Mouse (Mus musculus) heart, embryonic 14.5 days (tissue): Measurements from ENCODE around the gene Dvl3. TPM values are rescaled to one million over a fixed set of nuclear protein-coding genes. Genes with fewer than 3 reads are reported as not detected.
A peak's percentile ranks its signal among the peaks of the same experiment; 100 is the strongest.

ENCODE experiments used
- ATAC-seq: fragments of 200-750 bp; cut with Nextera tagmentation; 2 replicates; pipeline ENCODE4 v1.8.0; 2017; ENCODE audit warnings: low read depth, moderate TSS enrichment; ENCODE audit not compliant: insufficient number of reproducible peaks, insufficient read depth, low FRiP score
- H3K27ac ChIP-seq, 2 experiments: fragments of 200-500 bp in 1 of 2; fragments of 300-500 bp in 1 of 2; sonication (generic) in 1 of 2; replicated peaks in 1 of 2; 2 replicates each; pipeline ENCODE4 v1.5.1; 2012 to 2014; ENCODE audit warnings: low read depth in 2 of 2, low read length in 2 of 2, control low read depth in 1 of 2, mild to moderate bottlenecking in 1 of 2, mixed read lengths in 1 of 2; ENCODE audit not compliant: control insufficient read depth in 1 of 2, insufficient read depth in 1 of 2
- H3K27me3 ChIP-seq: fragments of 300-500 bp; sonication (generic); 2 replicates; pipeline ENCODE4 v1.6.1; 2014; ENCODE audit warnings: mild to moderate bottlenecking, low read length, control low read depth; ENCODE audit not compliant: control insufficient read depth, insufficient read depth
- H3K36me3 ChIP-seq: fragments of 300-500 bp; sonication (generic); 2 replicates; pipeline ENCODE4 v1.6.1; 2014; ENCODE audit warnings: mild to moderate bottlenecking, control low read depth, low read length, mixed read lengths; ENCODE audit not compliant: control insufficient read depth, insufficient read depth
- H3K4me1 ChIP-seq, 2 experiments: fragments of 200-500 bp in 1 of 2; fragments of 300-500 bp in 1 of 2; sonication (generic) in 1 of 2; 2 replicates each; pipeline ENCODE4 v1.6.1; 2012 to 2014; ENCODE audit warnings: low read length in 2 of 2, control low read depth in 1 of 2, mixed read lengths in 1 of 2; ENCODE audit not compliant: control insufficient read depth in 2 of 2, insufficient read depth in 2 of 2
- H3K4me2 ChIP-seq: fragments of 300-500 bp; sonication (generic); 2 replicates; pipeline ENCODE4 v1.6.1; 2014; ENCODE audit warnings: mild to moderate bottlenecking, low read length
- H3K4me3 ChIP-seq, 2 experiments: fragments of 200-500 bp in 1 of 2; fragments of 300-500 bp in 1 of 2; sonication (generic) in 1 of 2; 2 replicates each; pipeline ENCODE4 v1.5.1; 2012 to 2014; ENCODE audit warnings: low read length in 2 of 2, mild to moderate bottlenecking in 2 of 2, control low read depth in 1 of 2, low read depth in 1 of 2, moderate library complexity in 1 of 2; ENCODE audit not compliant: control insufficient read depth in 1 of 2, insufficient read depth in 1 of 2
- H3K9ac ChIP-seq: fragments of 300-500 bp; sonication (generic); 2 replicates; pipeline ENCODE4 v1.6.1; 2014; ENCODE audit warnings: mild to moderate bottlenecking, low read length
- H3K9me3 ChIP-seq: fragments of 300-500 bp; sonication (generic); 2 replicates; pipeline ENCODE4 v1.6.1; 2016; ENCODE audit warnings: low read length, control low read depth; ENCODE audit not compliant: control insufficient read depth
- WGBS: fragments of 180-500 bp; shearing (Covaris S2); extraction: QIAGEN DNeasy Blood & Tissue Kit; methylation state at CpG from one replicate; pipeline ENCODE4 v1.1.7; 2014; 5-methylcytosine and 5-hydroxymethylcytosine counted together
- polyA plus RNA-seq: library from polyadenylated mRNA; unstranded; fragments of >200 nt; fragmentation: Nextera tagmentation; extraction: Ambion mirVana; gene quantifications from 2 replicates; pipeline ENCODE4 v1.2.1, GENCODE M21; 2014

Dvl3 gene
- polyA plus RNA-seq, 1 experiment from 2014 or later, result 21.0 TPM

DNA sequence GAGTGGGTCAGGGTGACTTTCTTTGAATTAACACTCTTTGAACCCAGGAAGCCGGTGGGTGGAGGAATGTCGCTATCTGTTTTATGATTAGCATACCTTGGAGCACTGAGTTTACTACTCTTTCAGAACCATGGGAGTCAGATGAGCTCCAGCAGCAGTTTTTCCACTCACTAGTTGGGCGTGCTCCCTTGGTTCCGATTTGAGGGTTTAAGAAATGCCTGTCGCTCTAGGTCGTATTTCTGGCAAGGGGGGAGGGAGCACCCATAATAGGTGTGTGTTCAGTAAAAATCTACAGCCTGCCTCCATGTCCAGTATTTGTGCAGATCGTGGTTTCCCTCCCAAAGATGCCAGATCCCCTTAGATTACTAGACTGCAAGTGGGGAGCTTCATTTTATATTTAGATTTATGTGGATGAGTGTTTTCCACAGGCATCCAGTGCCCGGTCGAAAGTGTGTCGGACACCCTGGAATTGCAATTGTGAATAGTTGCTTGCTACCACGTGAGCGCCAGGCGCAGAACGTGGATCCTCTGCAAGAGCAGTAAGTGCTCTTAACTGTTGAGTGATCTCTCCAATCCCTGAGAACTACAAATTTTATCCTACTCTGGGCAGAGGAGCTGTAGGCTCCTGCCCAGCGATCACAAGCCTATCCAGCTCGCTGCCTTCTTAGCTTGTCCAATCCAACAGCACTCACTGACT lies 18.7 kb upstream of the Dvl3 start:
- peak; percentile 20; the same call in 1 of the 2 replicates for ATAC-seq
- Histone ChIP-seq H3K4me1 (peaks cover 5 to 8% of the 10 kb centered on the region in 2 experiments; a peak in 3 of 4 replicates), H3K27me3 (no peaks in the 10 kb centered on the region), H3K9me3 (no peaks in the 10 kb centered on the region), H3K27ac (peak overlapping the region; percentile 3 to 73; a peak in 1 of 4 replicates), H3K4me2 (peak overlapping the region; percentile 95), H3K9ac (peak overlapping the region; percentile 95), H3K36me3 (peaks cover 27% of the 10 kb centered on the region), H3K4me3 (peak overlapping the region; percentile 97 to 98)
- WGBS, result 8% methylated on average over 16 of the region's 16 CpGs

GRCm38 (mm10) chr16:20498677-20499475 lies 17.9 kb upstream of the Dvl3 start, which contains the start of gene Eif2b5:
Eif2b5 (plus strand) TSS chr16:20498817.
- Histone ChIP-seq H3K27me3 (no peaks in the 10 kb centered on the region), H3K4me2 (peak within 1 kb of the TSS; percentile 95), H3K36me3 (peaks cover 35% of the 10 kb centered on the region), H3K27ac (peak within 1 kb of the TSS; percentile 57 to 73; a peak in 3 of 4 replicates), H3K9ac (peak within 1 kb of the TSS; percentile 95), H3K4me3 (peak within 1 kb of the TSS; percentile 97 to 98), H3K9me3 (no peaks in the 10 kb centered on the region), H3K4me1 (peaks cover 5 to 8% of the 10 kb centered on the region in 2 experiments; a peak in 3 of 4 replicates)
- WGBS, result under 1% methylated on average over 41 of the region's 49 CpGs
- ATAC-seq, result peak; percentile 92

DNA sequence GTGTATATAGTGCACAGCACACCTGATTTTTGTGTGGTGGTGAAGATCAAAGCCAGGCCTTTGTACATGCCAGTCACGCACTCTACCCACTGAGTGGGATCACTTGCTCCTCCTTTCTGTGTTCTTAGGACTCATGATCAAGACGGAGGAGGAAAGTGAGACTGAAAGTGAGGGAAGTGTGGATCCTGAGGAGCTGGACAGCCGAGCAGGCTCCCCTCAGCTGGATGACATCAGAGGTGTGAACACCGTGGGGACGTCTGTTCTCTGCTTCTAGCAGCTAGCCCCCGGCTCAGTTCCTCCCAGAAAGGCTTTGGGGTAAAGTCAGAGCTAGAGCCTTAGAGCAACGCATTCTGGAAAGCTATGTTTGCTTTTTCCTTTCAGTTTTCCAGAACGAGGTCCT lies 10.8 kb upstream of the Dvl3 start:
- Histone ChIP-seq H3K9me3 (no peaks in the 10 kb centered on the region), H3K4me1 (no peaks in the 10 kb centered on the region), H3K27ac (no peak overlapping the region), H3K27me3 (no peaks in the 10 kb centered on the region), H3K9ac (no peak overlapping the region), H3K36me3 (peaks cover 100% of the 10 kb centered on the region), H3K4me2 (no peak overlapping the region), H3K4me3 (no peak overlapping the region)
- ATAC-seq, result no peak
- 81% methylated on average over 8 of the region's 8 CpGs for WGBS

GRCm38 (mm10) chr16:20509349-20509748 lies 7.4 kb upstream of the Dvl3 start:
- H3K27ac ChIP-seq, result no peak overlapping the region
- 71% methylated on average over 3 of the region's 3 CpGs for WGBS
- 0 out of 2 replicates have a peak, but pooled peaks have one; percentile 43 for ATAC-seq

GRCm38 (mm10) chr16:20511277-20511847 lies 5.4 kb upstream of the Dvl3 start:
- H3K36me3 ChIP-seq, result peaks cover 55% of the 10 kb centered on the region
- no peak overlapping the region for H3K4me3 ChIP-seq
- 91% methylated on average over 7 of the region's 7 CpGs for WGBS

More at GRCm38 (mm10) chr16:20509349-20509748, 7.4 kb upstream of the Dvl3 start:
- H3K4me3 ChIP-seq, result no peak overlapping the region
- H3K36me3 ChIP-seq, result peaks cover 76% of the 10 kb centered on the region
- no peaks in the 10 kb centered on the region for H3K27me3 ChIP-seq
- no peaks in the 10 kb centered on the region for H3K4me1 ChIP-seq
- no peaks in the 10 kb centered on the region for H3K9me3 ChIP-seq
- no peak overlapping the region for H3K4me2 ChIP-seq
- no peak overlapping the region for H3K9ac ChIP-seq

GRCm38 (mm10) chr16:20516032-20516431 lies 750 bp upstream of the Dvl3 start:
- peaks cover 25% of the 10 kb centered on the region for H3K36me3 ChIP-seq
- H3K4me2 ChIP-seq, result peak overlapping the region; percentile 77
- peak overlapping the region; percentile 97 for H3K9ac ChIP-seq
- H3K27me3 ChIP-seq, result no peaks in the 10 kb centered on the region
- peak overlapping the region in 1 of 2 experiments; percentile 94; a peak in 2 of 4 replicates for H3K27ac ChIP-seq
- ATAC-seq, result no peak
- H3K4me3 ChIP-seq, result peak overlapping the region in 1 of 2 experiments; percentile 85; a peak in 2 of 4 replicates
- H3K9me3 ChIP-seq, result no peaks in the 10 kb centered on the region
- peaks cover 0 to 31% of the 10 kb centered on the region in 2 experiments; a peak in 3 of 4 replicates for H3K4me1 ChIP-seq

More at GRCm38 (mm10) chr16:20511277-20511847, 5.4 kb upstream of the Dvl3 start:
- H3K27me3 ChIP-seq, result no peaks in the 10 kb centered on the region
- H3K9ac ChIP-seq, result no peak overlapping the region
- no peaks in the 10 kb centered on the region for H3K9me3 ChIP-seq
- H3K4me2 ChIP-seq, result no peak overlapping the region
- H3K4me1 ChIP-seq, result 0 out of 4 replicates have a peak, but pooled peaks cover 0 to 5% of the 10 kb centered on the region in 2 experiments
- H3K27ac ChIP-seq, result no peak overlapping the region
- no peak for ATAC-seq

- Histone ChIP-seq H3K4me2 (peak overlapping the region; percentile 91), H3K4me3 (peak overlapping the region; percentile 76 to 85), H3K9me3 (no peaks in the 10 kb centered on the region), H3K36me3 (peaks cover 28% of the 10 kb centered on the region), H3K9ac (peak overlapping the region; percentile 97), H3K27me3 (no peaks in the 10 kb centered on the region), H3K4me1 (peaks cover 0 to 31% of the 10 kb centered on the region in 2 experiments; a peak in 3 of 4 replicates), H3K27ac (peak overlapping the region; percentile 92 to 94)
- peak; percentile 23 for ATAC-seq
- WGBS, result under 1% methylated on average over 26 of the region's 26 CpGs
Observed at GRCm38 (mm10) chr16:20517216-20517615, 434 bp downstream of the Dvl3 start.
